Mouse (Mus musculus): ENCODE measurements around the gene Prss16. TPM values are rescaled to one million over a fixed set of nuclear protein-coding genes. Genes with fewer than 3 reads are reported as not detected.

Prss16 gene
- polyA plus RNA-seq, 1 experiment from 2014 or later: 0.26 TPM

DNA sequence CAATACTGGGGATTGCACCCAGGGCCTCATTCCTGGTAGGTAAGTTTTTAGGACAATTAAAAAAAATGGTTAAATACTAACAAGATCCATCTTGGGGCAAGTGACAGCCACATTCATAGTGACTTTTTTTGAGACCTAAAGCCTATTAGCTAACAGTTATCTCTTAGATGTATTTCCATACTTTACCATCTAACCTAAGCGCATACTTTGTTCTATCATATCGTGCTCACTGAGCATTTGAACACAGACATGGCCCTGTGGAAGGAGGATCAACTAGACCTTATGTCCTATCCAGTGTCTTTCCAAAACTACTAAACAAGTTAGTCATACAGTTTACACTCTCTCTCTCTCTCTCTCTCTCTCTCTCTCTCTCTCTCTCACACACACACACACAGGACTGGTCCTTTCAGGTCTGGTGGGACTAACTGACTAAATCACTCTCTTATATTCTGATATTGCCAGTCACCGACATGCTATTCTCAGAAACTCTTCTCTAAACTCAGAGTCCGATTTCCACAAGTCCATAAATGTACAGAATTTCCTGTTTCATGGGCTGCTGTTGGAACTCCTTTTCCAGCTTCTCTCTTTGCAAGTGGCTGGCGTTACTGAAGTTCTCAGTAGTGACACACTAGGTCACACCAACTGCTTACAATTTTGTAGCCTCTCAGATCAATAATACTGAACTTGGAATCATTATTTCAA is 24.4 kb upstream of the Prss16 start:
- DNase-seq (ENCODE audit: extremely low spot score, low spot score): peak; percentile 18
- peaks cover 43% of the 10 kb centered on the region for H3K4me1 ChIP-seq
- peak overlapping the region; percentile 58 for H3K4me3 ChIP-seq
- H3K9me3 ChIP-seq: no peaks in the 10 kb centered on the region
- 62% methylated on average over 5 of the region's 5 CpGs for WGBS
- H3K36me3 ChIP-seq (replicated peaks): no peaks in the 10 kb centered on the region
- H3K27ac ChIP-seq: peak overlapping the region; percentile 96
- H3K27me3 ChIP-seq (ENCODE audit: poor library complexity, severe bottlenecking): no peaks in the 10 kb centered on the region

DNA sequence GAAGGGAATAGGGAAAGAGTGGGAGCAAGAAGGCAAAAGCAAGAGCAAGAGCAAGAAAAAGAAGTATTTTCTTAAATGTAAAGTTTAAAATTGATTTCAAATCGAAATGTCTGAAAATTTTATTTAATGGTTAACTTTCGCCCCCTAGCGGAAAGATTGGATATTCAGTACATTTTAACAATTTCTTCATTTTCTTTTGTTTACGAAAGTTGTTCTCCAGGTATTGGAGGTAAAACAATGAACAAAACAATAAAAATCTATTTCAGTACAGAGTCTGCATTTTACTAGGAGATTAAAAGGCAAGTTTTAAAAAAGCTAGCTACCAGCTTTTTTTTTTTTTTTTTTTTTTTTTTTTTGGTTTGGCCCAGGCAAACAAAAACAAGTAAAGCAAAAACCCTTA is 21.0 kb upstream of the Prss16 start:
- no peak for DNase-seq (ENCODE audit: extremely low spot score, low spot score)
- Histone ChIP-seq H3K4me1 (peaks cover 41% of the 10 kb centered on the region), H3K27ac (no peak overlapping the region), H3K36me3 (replicated peaks) (no peaks in the 10 kb centered on the region), H3K9me3 (no peaks in the 10 kb centered on the region), H3K4me3 (no peak overlapping the region), H3K27me3 (ENCODE audit: poor library complexity, severe bottlenecking) (no peaks in the 10 kb centered on the region)
- WGBS: 20% methylated on average over 4 of the region's 4 CpGs

DNA sequence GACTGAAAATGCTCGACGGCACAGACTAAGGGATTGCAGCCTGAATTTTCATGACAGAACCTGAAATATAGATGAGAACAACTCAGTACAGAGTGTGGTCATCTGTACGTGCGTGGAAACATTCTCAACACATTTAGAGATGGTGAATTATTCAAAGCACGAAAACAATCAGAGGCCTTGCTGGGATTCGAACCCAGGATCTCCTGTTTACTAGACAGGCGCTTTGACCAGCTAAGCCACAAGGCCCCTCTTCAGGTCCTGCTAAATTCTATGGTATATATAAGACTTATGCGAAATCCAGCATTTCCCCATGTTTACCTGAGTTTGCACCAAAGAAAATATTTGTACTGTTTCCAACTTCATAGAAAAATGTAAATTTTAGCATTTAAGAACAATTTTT is 20.4 kb upstream of the Prss16 start:
- H3K36me3 ChIP-seq (replicated peaks): no peaks in the 10 kb centered on the region
- H3K4me3 ChIP-seq: peak overlapping the region; percentile 59
- H3K27ac ChIP-seq: no peak overlapping the region
- WGBS: 30% methylated on average over 8 of the region's 8 CpGs
- DNase-seq (ENCODE audit: extremely low spot score, low spot score): peak; percentile 35
- no peaks in the 10 kb centered on the region for H3K9me3 ChIP-seq
- peaks cover 42% of the 10 kb centered on the region for H3K4me1 ChIP-seq
- no peaks in the 10 kb centered on the region for H3K27me3 ChIP-seq (ENCODE audit: poor library complexity, severe bottlenecking)

DNA sequence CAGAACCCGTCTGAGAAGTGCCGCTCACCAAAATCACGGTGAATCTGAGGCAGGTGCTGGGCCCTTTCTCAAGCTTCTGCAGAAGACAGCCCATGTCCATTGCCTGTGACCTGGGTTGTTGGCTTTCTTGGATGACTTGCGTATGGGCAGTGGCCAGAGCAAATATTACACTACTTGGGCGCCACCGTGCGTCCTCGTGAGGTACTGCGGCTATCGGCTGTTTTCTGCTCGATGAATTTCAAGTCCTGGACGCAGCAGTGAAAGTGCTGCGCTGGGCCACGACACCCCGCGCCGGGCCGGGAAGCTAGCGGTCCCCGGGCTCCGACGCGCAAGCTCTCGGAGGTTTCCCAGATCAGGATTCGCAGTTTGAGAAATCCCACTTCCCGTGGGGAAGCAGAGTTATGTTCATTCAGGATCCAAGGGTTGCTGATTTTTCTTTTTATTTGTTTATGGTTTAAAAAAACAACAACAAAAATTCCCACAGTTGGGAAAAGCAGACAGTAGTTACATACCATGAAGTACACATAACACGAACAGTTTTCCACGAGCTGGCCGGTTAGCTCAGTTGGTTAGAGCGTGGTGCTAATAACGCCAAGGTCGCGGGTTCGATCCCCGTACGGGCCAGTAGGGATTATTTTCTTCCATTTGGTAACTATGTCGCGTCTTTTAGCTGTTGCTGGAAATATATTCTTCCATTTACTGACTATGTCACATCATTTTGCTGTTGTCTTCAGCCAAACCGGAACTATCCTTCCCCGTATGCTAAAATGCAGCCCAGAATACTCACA is 19.3 kb upstream of the Prss16 start:
- under 1% methylated on average over 40 of the region's 40 CpGs for WGBS
- H3K36me3 ChIP-seq (replicated peaks): no peaks in the 10 kb centered on the region
- no peaks in the 10 kb centered on the region for H3K27me3 ChIP-seq (ENCODE audit: poor library complexity, severe bottlenecking)
- H3K27ac ChIP-seq: peak overlapping the region; percentile 86
- H3K4me3 ChIP-seq: peak overlapping the region; percentile 59
- peak; percentile 95 for DNase-seq (ENCODE audit: extremely low spot score, low spot score)
- peaks cover 36% of the 10 kb centered on the region for H3K4me1 ChIP-seq
- no peaks in the 10 kb centered on the region for H3K9me3 ChIP-seq

DNA sequence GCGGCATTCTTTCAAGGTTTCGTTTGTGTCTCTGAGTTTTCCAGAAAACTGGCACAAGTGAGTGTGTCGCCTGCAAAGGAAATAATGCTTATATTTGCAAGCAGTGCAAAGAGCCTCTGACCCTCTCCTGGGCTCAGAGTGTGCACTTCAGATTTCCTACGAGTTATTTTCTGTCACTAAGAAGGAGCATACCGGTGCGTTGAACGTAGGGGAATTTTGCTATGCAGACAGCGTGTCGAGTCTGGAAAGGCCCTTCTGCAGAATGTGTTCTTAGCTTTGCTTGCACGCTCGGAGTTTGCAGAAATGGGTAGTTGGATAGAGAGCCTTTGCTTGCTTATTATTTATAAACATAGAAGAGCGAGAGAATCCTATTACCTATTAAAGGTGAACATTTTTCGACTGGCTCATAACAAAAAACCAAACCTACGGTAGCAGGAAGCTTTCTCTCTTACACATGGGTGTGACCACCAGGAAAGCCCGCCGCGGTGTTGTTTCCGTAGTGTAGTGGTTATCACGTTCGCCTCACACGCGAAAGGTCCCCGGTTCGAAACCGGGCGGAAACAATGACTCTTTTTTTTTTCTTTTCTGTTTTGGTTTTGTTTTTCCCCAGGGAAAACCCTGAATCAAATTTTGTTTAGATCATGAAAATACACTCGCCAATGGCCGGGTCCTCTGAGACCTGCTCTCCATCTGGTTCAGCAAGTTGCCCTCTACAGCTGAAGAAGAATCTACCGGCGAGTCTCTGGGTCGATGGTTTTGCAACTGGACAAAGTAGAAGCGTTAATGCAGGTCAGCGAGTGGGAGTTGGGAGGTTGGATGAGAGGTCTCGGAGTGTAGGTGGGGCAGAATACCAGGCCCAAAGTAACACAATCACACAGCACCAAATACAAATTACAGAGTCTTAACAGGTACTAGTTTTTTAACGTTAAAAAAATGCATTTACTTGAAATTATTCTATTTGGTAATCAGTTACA is 16.8 kb upstream of the Prss16 start:
- Histone ChIP-seq H3K36me3 (replicated peaks) (no peaks in the 10 kb centered on the region), H3K27me3 (ENCODE audit: poor library complexity, severe bottlenecking) (no peaks in the 10 kb centered on the region), H3K9me3 (no peaks in the 10 kb centered on the region), H3K27ac (peak overlapping the region; percentile 80), H3K4me1 (peaks cover 25% of the 10 kb centered on the region), H3K4me3 (peak overlapping the region; percentile 62)
- 1% methylated on average over 35 of the region's 35 CpGs for WGBS
- DNase-seq (ENCODE audit: extremely low spot score, low spot score): peak; percentile 91

DNA sequence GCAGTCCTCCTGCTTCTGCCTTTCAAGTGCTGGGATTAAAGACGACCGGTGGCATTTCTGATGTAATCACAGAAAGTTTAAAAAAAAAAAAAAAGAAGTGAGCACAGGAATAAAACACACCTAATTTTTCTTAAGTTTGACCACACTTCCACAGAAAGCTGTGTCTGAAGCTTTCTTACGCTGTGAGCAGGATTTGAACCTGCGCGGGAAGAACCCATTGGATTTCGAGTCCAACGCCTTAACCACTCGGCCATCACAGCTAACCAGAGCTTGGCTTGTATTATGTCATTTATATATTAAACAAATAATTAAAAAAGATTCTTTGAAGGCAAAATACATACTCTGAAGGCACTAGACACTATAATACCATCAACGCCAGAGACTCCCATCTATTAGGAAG is 12.7 kb upstream of the Prss16 start:
- peak; percentile 80 for DNase-seq (ENCODE audit: extremely low spot score, low spot score)
- H3K27me3 ChIP-seq (ENCODE audit: poor library complexity, severe bottlenecking): peaks cover 31% of the 10 kb centered on the region
- peaks cover 19% of the 10 kb centered on the region for H3K4me1 ChIP-seq
- H3K9me3 ChIP-seq: no peaks in the 10 kb centered on the region
- H3K4me3 ChIP-seq: peak overlapping the region; percentile 68
- no peaks in the 10 kb centered on the region for H3K36me3 ChIP-seq (replicated peaks)
- peak overlapping the region; percentile 58 for H3K27ac ChIP-seq
- under 1% methylated on average over 9 of the region's 9 CpGs for WGBS

DNA sequence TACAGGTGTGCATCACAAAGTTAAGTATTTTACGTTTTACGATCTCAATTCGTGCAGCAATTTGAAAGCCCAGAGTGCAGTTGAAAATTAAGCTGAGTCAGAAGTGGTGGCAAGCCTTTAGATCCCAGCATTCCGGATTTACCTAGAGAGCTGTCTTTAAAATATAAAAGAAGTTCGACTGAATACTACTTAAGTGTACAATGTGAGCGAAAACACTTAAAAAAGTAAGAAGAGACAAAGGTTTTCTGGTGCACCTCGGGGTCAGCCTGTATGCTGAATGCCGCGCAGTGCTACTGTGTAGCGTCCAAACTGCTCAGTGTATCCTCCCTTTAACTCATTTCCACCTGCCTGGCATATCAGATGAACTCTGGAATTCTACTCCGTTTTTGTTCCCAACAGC is 12.0 kb upstream of the Prss16 start:
- H3K36me3 ChIP-seq (replicated peaks): no peaks in the 10 kb centered on the region
- peak; percentile 17 for DNase-seq (ENCODE audit: extremely low spot score, low spot score)
- H3K4me3 ChIP-seq: peak overlapping the region; percentile 68
- H3K27ac ChIP-seq: peak overlapping the region; percentile 58
- peaks cover 32% of the 10 kb centered on the region for H3K27me3 ChIP-seq (ENCODE audit: poor library complexity, severe bottlenecking)
- H3K4me1 ChIP-seq: peaks cover 14% of the 10 kb centered on the region
- H3K9me3 ChIP-seq: no peaks in the 10 kb centered on the region
- WGBS: under 1% methylated on average over 11 of the region's 11 CpGs

DNA sequence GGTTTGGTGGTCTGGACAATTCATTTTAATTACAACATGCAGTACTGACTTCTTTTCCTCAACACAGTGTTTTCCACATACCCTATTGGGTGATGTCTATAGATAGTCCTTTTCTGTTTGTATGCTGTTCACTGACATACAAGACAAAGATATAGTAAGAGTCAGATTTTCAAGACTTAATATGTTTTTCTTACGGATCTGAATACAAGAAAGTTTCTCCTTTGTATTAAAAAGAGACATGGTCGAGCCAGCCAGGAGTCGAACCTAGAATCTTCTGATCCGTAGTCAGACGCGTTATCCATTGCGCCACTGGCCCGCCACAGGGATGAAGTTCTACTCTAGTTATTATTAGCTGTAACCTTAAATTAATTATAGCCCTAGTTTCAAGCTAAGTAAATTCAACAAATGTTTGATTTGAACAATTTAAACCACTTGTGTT is 11.4 kb upstream of the Prss16 start:
- H3K9me3 ChIP-seq: no peaks in the 10 kb centered on the region
- H3K36me3 ChIP-seq (replicated peaks): no peaks in the 10 kb centered on the region
- H3K27ac ChIP-seq: no peak overlapping the region
- WGBS: under 1% methylated on average over 8 of the region's 8 CpGs
- peak; percentile 67 for DNase-seq (ENCODE audit: extremely low spot score, low spot score)
- H3K27me3 ChIP-seq (ENCODE audit: poor library complexity, severe bottlenecking): peaks cover 32% of the 10 kb centered on the region
- peaks cover 12% of the 10 kb centered on the region for H3K4me1 ChIP-seq
- H3K4me3 ChIP-seq: peak overlapping the region; percentile 68

DNA sequence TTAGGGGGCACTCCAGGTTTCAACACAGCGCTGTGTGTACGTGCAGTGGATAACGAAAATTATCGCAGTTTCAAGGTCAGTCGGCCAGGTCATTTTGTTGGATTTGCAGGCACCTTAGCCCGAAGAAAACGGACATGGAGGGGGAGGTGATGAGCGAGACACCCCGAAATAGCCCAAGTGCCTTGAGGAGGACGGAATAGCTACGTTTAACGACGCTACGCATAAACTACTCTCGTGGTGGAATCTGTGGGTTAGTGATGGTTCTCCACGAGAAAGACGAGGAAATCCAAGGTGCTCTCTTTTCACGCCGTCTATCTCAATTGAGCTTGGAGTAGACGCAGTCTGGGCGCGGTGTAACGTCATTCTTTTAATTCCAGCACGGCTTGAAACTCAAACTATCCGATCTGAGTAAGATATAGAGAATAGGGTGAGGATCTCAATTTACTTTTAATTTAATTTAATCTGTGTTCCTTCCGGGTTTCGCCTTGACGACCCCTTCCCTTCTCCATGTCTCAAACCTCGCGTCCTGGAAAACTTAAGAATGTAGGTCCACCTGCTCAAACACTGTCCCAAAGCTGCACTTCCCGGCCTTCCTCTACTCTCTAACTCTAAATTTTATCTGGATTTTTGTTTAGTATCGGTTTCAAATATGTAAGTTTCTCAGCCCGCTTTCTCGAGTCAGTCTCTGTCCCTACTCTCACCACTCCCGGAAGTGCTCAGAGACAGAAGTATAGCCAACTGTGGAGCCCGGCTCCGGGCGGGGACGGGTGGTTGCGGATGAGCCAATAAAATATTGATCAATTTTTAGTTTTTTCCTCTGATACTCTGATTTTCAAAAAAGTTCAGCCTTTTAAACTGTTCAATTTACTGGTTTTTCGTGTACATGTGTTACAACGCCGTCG is 10.6 kb upstream of the Prss16 start:
- peaks cover 3% of the 10 kb centered on the region; the same call in 1 of the 2 replicates for H3K9me3 ChIP-seq
- no peaks in the 10 kb centered on the region for H3K36me3 ChIP-seq (replicated peaks)
- H3K27ac ChIP-seq: no peak overlapping the region
- peaks cover 7% of the 10 kb centered on the region; the same call in 1 of the 2 replicates for H3K4me1 ChIP-seq
- under 1% methylated on average over 44 of the region's 44 CpGs for WGBS
- peak overlapping the region; percentile 68 for H3K4me3 ChIP-seq
- H3K27me3 ChIP-seq (ENCODE audit: poor library complexity, severe bottlenecking): peaks cover 36% of the 10 kb centered on the region
- DNase-seq (ENCODE audit: extremely low spot score, low spot score): peak; percentile 47

DNA sequence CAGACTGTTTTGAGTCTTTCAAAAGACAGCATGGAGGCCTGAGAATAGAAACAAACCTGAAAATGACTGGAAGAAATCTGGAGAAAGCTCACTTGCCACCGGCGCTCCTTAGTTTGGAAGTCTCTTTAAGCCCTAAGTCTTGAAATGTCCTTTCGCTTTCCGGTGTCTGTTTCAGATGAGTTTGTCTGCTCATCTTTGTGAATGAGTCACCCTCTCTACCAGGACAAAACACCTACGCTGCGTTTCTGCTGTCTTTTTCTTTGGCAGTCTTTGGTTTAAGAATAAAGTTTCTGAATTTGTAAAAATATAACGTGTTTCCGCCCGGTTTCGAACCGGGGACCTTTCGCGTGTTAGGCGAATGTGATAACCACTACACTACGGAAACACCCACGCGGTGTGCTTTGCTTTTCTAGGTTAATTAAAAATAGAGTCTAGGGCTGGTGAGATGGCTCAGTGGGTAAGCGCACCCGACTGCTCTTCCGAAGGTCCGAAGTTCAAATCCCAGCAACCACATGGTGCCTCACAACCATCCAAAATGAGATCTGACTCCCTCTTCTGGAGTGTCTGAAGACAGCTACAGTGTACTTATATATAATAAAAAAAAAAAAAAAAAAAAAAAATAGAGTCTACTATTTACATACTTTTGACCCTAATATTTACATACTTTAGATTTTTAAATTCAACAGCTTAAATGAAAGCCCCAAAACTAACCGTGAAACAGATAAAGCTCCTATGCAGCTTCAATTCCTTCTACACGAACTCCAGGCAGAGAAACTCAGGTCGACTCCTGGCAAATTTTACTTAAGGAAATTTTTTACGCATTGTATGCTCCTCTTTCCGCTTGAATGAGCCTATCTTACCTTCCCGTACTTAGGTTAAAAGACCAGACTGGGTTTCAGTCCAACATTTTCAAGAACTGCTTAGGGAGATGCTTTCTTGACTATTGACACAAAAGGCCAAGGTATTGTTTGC is 6.2 kb upstream of the Prss16 start:
- peaks cover 4% of the 10 kb centered on the region; the same call in 1 of the 2 replicates for H3K9me3 ChIP-seq
- peak overlapping the region; percentile 36 for H3K4me3 ChIP-seq
- peaks cover 80% of the 10 kb centered on the region for H3K27me3 ChIP-seq (ENCODE audit: poor library complexity, severe bottlenecking)
- no peak overlapping the region for H3K27ac ChIP-seq
- peak; percentile 87 for DNase-seq (ENCODE audit: extremely low spot score, low spot score)
- H3K4me1 ChIP-seq: peaks cover 19% of the 10 kb centered on the region
- H3K36me3 ChIP-seq (replicated peaks): no peaks in the 10 kb centered on the region
- WGBS: 14% methylated on average over 27 of the region's 27 CpGs

DNA sequence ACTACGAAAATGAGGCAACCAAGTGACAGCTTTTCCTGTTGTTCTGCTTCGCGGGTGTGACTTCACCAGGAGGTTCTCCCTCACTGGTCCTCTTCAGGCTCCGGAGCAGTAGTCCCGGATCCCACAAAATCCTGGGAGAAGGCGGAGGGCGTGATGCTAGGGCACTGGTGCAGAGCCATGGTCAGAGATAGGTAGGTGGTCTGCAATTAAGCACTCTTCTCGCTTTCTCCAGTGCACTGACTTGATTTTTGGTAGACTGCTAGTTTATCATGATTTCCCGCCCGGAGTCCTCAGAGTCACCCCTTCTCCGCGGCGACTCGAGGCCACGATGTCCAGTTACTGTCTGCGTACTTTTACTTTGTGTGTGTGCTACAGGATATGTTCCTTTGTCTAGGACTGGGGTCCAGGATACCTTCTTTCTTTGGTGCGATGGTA is 4.9 kb upstream of the Prss16 start:
- Histone ChIP-seq H3K27me3 (ENCODE audit: poor library complexity, severe bottlenecking) (peaks cover 85% of the 10 kb centered on the region), H3K27ac (no peak overlapping the region), H3K36me3 (replicated peaks) (no peaks in the 10 kb centered on the region), H3K9me3 (peaks cover 4% of the 10 kb centered on the region; the same call in 1 of the 2 replicates), H3K4me1 (peaks cover 12% of the 10 kb centered on the region), H3K4me3 (peak overlapping the region; percentile 36)
- WGBS: 16% methylated on average over 17 of the region's 17 CpGs
- DNase-seq (ENCODE audit: extremely low spot score, low spot score): peak; percentile 38
